Mouse (Mus musculus) activated CD4-positive, CD25-positive, alpha-beta regulatory T cell, adult 4 months (primary cell): ENCODE data around the gene Gm20807. TPM values are rescaled to one million over a fixed set of nuclear protein-coding genes. Genes with fewer than 3 reads are reported as not detected.
"Not testable (repeated sequence)": the region's sequence is repeated elsewhere in the genome, so short reads cannot be mapped to it uniquely, and the experiment has no call there.

Experiments
- ATAC-seq: one replicate; pipeline ENCODE4 v1.8.0; 2017
- polyA plus RNA-seq, 2 experiments: library from polyadenylated mRNA; unstranded; fragments of 100-300 nt; shearing (Covaris generic); gene quantifications; one replicate each; pipeline ENCODE4 v1.2.1; 2017

Gm20807 gene
- not detected for polyA plus RNA-seq

DNA sequence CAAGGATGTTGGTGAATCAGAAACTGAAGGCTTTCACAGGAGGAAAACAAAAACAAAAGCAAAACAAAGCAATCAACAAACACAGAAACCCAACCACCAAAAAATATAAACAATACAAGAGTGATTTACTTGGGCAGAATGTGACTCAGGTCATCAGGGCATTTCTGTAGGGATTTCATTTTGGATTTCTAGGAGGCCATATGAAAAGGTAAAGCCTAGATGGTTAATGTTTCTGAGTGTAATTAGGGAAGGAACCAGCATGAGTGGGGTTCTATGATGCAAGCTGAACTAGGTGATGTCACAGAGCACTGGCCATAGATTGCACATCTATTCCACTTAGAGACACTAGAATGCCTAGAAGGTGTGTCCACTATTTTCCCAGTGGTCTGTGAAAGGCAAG lies at the start of gene Gm20807:
TSS of gene Gm20807 (plus strand) at position 301 of the 400 bp plus-strand sequence.
- ATAC-seq, result not testable (repeated sequence)

Other genes with a start within 250 kb of the Gm20807 start
- gene Gm21891, start 90.6 kb downstream of the Gm20807 start, polyA plus RNA-seq, result not detected
- not detected for gene Gm21425, start 119.1 kb downstream of the Gm20807 start, polyA plus RNA-seq
- gene Gm21828, start 181.0 kb downstream of the Gm20807 start, polyA plus RNA-seq, result not detected
- not detected for gene Gm21440, start 209.5 kb downstream of the Gm20807 start, polyA plus RNA-seq
- gene Gm21454, start 209.6 kb downstream of the Gm20807 start, polyA plus RNA-seq, result not detected